Mouse (Mus musculus) hindbrain, embryonic 15.5 days (tissue): ENCODE results near the gene Pgm2. TPM values are rescaled to one million over a fixed set of nuclear protein-coding genes. Genes with fewer than 3 reads are reported as not detected.

Experiments
- ATAC-seq: fragments of 200-750 bp; cut with Nextera tagmentation; 2 replicates; pipeline ENCODE4 v1.8.0; 2017; ENCODE audit warnings: low read depth, moderate number of reproducible peaks, moderate TSS enrichment; ENCODE audit not compliant: low FRiP score
- H3K27ac ChIP-seq: fragments of 300-500 bp; sonication (generic); replicated peaks from 2 replicates; pipeline ENCODE4 v1.5.1; 2015; ENCODE audit warnings: mild to moderate bottlenecking, inconsistent platforms
- H3K27me3 ChIP-seq: fragments of 300-500 bp; sonication (generic); 2 replicates; pipeline ENCODE4 v1.6.1; 2015; ENCODE audit warnings: control low read depth, inconsistent platforms
- H3K36me3 ChIP-seq: fragments of 300-500 bp; sonication (generic); 2 replicates; pipeline ENCODE4 v1.6.1; 2015; ENCODE audit warnings: control low read depth, inconsistent platforms
- H3K4me1 ChIP-seq: fragments of 300-500 bp; sonication (generic); replicated peaks from 2 replicates; pipeline ENCODE4 v1.6.1; 2015; ENCODE audit warnings: control low read depth, inconsistent platforms
- H3K4me2 ChIP-seq: fragments of 300-500 bp; sonication (generic); 2 replicates; pipeline ENCODE4 v1.6.1; 2015; ENCODE audit warnings: moderate library complexity, mild to moderate bottlenecking, inconsistent platforms
- H3K4me3 ChIP-seq: fragments of 300-500 bp; sonication (generic); 2 replicates; pipeline ENCODE4 v1.5.1; 2015; ENCODE audit warnings: mild to moderate bottlenecking, inconsistent platforms
- H3K9ac ChIP-seq: fragments of 300-500 bp; sonication (generic); 2 replicates; pipeline ENCODE4 v1.6.1; 2015; ENCODE audit warnings: inconsistent platforms
- H3K9me3 ChIP-seq: fragments of 300-500 bp; sonication (generic); 2 replicates; pipeline ENCODE4 v1.6.1; 2016; ENCODE audit warnings: control low read depth, inconsistent platforms
- WGBS: fragments of 180-500 bp; shearing (Covaris S2); methylation state at CpG from one replicate; pipeline ENCODE4 v1.1.7; 2015; 5-methylcytosine and 5-hydroxymethylcytosine counted together
- polyA plus RNA-seq: library from polyadenylated mRNA; unstranded; fragments of >200 nt; fragmentation: Nextera tagmentation; extraction: Ambion mirVana; gene quantifications from 2 replicates; pipeline ENCODE4 v1.2.1, GENCODE M21; 2015

The Pgm2 gene
- polyA plus RNA-seq, 1 experiment from 2014 or later: 17.8 TPM

- peaks cover 21% of the 10 kb centered on the region for H3K4me1 ChIP-seq
- H3K27me3 ChIP-seq: peaks cover 17% of the 10 kb centered on the region
- no peaks in the 10 kb centered on the region for H3K36me3 ChIP-seq
- no peak for ATAC-seq
- H3K4me3 ChIP-seq: no peak within 1 kb of the TSS
- no peaks in the 10 kb centered on the region for H3K9me3 ChIP-seq
- 54% methylated on average over 11 of the region's 11 CpGs for WGBS
- no peak within 1 kb of the TSS for H3K9ac ChIP-seq
- H3K27ac ChIP-seq: no peak within 1 kb of the TSS
- no peak within 1 kb of the TSS for H3K4me2 ChIP-seq
These were observed 63.3 kb downstream of the Pgm2 start, which contains the start of gene Tbc1d1 for GRCm38 (mm10) chr5:64155861-64156550. Tbc1d1 (plus strand) TSS chr5:64156305.

GRCm38 (mm10) chr5:64156579-64156978 is 63.8 kb downstream of the Pgm2 start:
- Histone ChIP-seq H3K9me3 (no peaks in the 10 kb centered on the region), H3K27ac (no peak overlapping the region), H3K4me2 (no peak overlapping the region), H3K9ac (no peak overlapping the region), H3K27me3 (peaks cover 22% of the 10 kb centered on the region), H3K4me3 (no peak overlapping the region), H3K36me3 (no peaks in the 10 kb centered on the region), H3K4me1 (peaks cover 26% of the 10 kb centered on the region)
- 50% methylated on average over 4 of the region's 4 CpGs for WGBS
- ATAC-seq: no peak

DNA sequence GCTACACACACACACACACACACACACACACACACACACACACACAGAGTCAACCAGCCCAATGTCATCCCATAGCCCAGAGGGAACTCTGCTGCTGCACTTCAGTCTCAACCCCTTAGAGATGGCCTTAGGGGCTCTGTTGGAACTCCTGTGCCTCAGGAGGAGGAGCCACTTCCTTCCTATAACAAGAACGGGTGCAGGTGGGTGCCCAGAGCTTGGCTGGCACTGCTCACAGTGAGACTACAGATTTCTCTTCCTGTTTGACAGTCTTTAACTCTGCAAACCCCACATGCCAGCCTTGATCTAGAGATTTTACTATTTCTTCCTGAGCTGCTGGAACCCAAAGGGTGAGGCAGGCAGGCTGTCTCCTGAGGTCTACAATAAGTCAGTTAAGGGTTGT is 65.2 kb downstream of the Pgm2 start:
- H3K36me3 ChIP-seq: no peaks in the 10 kb centered on the region

DNA sequence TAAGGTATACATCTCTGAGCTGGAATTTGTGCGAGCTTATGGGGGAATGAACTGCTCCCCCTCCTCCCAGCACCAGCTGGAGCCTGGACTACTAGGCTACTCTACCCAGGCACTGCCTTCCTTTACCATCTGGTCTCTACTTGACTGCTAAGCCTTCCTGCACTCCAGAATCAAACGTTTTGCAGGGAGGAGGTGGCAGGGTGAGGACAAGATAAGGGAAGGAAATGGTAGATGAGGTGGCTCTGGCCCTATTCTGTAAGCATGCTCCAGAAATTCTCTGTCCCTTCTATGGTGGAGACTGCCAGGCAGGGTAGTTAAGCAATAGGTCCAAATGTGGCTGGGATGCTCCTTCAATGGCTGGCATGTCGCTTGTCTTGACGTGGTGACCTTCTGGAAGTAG is 65.8 kb downstream of the Pgm2 start:
- Histone ChIP-seq H3K9me3 (no peaks in the 10 kb centered on the region), H3K36me3 (no peaks in the 10 kb centered on the region), H3K4me1 (peaks cover 27% of the 10 kb centered on the region), H3K27ac (no peak overlapping the region), H3K9ac (no peak overlapping the region), H3K27me3 (peaks cover 29% of the 10 kb centered on the region), H3K4me3 (no peak overlapping the region), H3K4me2 (peak overlapping the region; percentile 100)
- ATAC-seq: no peak
- 44% methylated on average over 4 of the region's 4 CpGs for WGBS

More for the DNA sequence above, 65.2 kb downstream of the Pgm2 start:
- Histone ChIP-seq H3K27me3 (peaks cover 29% of the 10 kb centered on the region), H3K27ac (no peak overlapping the region), H3K4me3 (no peak overlapping the region), H3K9me3 (no peaks in the 10 kb centered on the region), H3K9ac (no peak overlapping the region), H3K4me1 (peaks cover 27% of the 10 kb centered on the region), H3K4me2 (no peak overlapping the region)
- 50% methylated on average over 1 of the region's 1 CpGs for WGBS
- no peak for ATAC-seq

DNA sequence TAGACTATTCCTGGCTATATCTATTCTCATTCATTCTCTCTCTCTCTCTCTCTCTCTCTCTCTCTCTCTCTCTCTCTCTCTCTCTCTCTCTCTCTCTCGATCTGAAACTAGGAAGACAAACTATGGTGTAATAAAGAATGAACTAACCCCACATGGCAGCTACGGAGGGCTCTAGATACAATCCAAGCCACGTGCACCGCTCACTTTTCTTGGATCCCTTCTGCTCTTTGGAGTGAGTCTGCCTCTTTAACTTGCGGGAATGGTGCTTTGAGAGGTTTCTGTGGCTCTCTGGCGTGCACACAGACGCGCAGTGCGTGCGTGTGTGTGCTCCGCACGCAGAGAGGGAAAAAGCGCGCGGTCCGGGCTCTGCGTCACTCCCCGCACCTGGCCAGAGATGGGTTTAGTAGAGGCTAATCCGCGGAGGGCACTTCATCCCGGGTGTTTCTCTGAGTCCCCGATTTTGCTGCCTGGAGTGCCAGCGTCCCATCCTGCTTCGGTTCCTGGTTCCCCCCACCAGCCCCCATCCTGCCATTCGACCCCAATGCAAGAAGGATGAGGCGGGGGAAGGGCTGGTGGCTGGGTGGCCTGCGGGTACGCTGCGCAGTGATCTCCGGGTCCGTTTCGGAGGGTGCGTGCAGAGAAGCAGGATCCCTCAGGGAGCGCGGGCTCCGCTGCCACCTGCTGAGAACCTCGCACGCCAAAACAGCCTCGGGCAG is 66.5 kb downstream of the Pgm2 start:
- Histone ChIP-seq H3K27ac (peak overlapping the region; percentile 34; the same call in 1 of the 2 replicates), H3K27me3 (peaks cover 29% of the 10 kb centered on the region)

GRCm38 (mm10) chr5:64159781-64160704 is 67.3 kb downstream of the Pgm2 start:
- H3K36me3 ChIP-seq: no peaks in the 10 kb centered on the region
- H3K4me1 ChIP-seq: peaks cover 27% of the 10 kb centered on the region
- peaks cover 29% of the 10 kb centered on the region for H3K27me3 ChIP-seq
- H3K9me3 ChIP-seq: no peaks in the 10 kb centered on the region
- H3K27ac ChIP-seq: peak overlapping the region; percentile 34; the same call in 1 of the 2 replicates
- peak overlapping the region; percentile 56 for H3K9ac ChIP-seq
- ATAC-seq: peak; percentile 77
- 0% methylated on average over 58 of the region's 63 CpGs for WGBS
- H3K4me2 ChIP-seq: peak overlapping the region; percentile 100
- H3K4me3 ChIP-seq: peak overlapping the region; percentile 79

More for the DNA sequence above, 66.5 kb downstream of the Pgm2 start:
- Histone ChIP-seq H3K36me3 (no peaks in the 10 kb centered on the region), H3K9me3 (no peaks in the 10 kb centered on the region), H3K4me2 (peak overlapping the region; percentile 100), H3K4me1 (peaks cover 27% of the 10 kb centered on the region), H3K4me3 (peak overlapping the region; percentile 79), H3K9ac (peak overlapping the region; percentile 56)
- ATAC-seq: peak; percentile 56
- under 1% methylated on average over 39 of the region's 39 CpGs for WGBS

DNA sequence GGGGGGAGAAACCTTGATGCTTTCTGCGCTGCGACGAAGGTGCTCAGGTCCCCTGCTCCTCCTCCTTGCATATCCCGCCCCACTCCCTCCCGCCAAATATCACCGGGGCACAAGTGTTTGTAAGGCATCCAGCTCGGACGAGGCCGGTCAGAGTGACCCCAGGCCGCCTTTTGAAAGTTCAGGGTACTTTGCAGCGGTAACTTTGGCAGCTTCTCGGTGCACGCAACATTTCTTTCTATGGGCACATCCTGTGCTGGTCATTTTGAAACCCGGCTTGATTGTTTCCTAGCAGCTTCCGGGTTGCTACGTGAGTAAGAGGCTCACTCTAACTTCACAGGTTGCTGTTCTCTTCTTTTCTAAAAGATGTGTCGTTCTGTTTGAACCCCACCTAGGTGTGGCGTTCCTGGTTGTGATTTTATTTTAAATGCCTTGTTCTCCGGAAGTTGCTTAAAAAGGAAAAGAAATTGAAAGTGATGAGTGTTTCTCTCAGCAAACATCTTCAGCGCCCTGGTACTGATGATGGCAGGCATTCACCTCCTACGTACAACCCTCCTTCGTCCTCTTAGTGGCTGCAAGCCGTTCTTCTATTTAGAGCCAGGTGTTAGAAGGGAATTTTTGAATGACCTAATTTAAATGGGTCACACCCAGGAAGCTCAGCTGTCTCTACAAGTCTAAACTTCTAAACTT is 68.1 kb downstream of the Pgm2 start:
- 0 out of 2 replicates have a peak overlapping the region, but pooled peaks have one; percentile 56 for H3K9ac ChIP-seq
- peaks cover 27% of the 10 kb centered on the region for H3K4me1 ChIP-seq
- 1% methylated on average over 23 of the region's 23 CpGs for WGBS
- H3K9me3 ChIP-seq: no peaks in the 10 kb centered on the region
- no peak overlapping the region for H3K27ac ChIP-seq
- no peaks in the 10 kb centered on the region for H3K36me3 ChIP-seq
- H3K27me3 ChIP-seq: peaks cover 29% of the 10 kb centered on the region
- no peak for ATAC-seq
- peak overlapping the region; percentile 100 for H3K4me2 ChIP-seq
- H3K4me3 ChIP-seq: peak overlapping the region; percentile 79

DNA sequence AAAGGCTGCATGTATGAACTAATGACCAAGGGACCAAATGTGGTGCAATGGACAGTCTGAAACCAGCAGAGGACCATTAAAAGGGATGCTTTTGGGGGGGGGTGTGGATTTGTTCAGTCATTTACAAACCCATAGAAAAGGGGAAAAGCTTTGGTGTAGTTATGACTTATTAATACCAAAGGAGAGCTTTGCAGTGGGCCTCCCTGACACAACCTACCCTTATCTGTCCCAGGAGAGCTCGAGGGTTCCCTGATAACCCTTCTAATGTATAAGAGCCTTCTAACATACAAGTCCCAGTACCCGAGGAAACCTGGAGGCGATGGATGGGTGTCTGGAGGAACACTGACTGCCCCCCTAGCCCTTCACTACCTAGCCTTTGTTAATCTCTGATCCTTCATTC is 69.2 kb downstream of the Pgm2 start:
- no peak overlapping the region for H3K4me3 ChIP-seq
- no peak overlapping the region for H3K9ac ChIP-seq
- H3K27ac ChIP-seq: no peak overlapping the region
- H3K36me3 ChIP-seq: no peaks in the 10 kb centered on the region
- peaks cover 27% of the 10 kb centered on the region for H3K4me1 ChIP-seq
- H3K27me3 ChIP-seq: peaks cover 29% of the 10 kb centered on the region
- 80% methylated on average over 3 of the region's 3 CpGs for WGBS
- H3K9me3 ChIP-seq: no peaks in the 10 kb centered on the region
- no peak for ATAC-seq
- H3K4me2 ChIP-seq: peak overlapping the region; percentile 100; the same call in 1 of the 2 replicates

DNA sequence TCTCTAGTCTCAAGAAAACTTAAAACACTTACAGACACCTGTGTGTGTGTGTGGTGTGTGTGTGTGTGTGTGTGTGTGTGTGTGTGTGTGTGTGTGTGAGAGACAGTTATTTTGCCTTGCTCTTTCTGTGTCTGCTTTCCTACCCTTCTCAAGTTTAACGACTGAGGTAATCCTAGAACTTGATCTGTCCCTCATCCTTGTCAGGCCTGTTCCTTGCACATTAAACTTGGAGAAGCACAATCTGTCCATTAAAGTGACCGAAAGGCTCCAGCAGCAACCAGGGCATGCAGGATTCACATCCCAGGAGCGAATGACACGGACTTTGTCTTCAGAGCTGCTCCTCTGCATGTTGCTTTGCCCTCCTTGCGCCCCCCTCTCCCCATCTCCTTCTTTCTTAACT is 69.8 kb downstream of the Pgm2 start:
- ATAC-seq: no peak
- Histone ChIP-seq H3K36me3 (no peaks in the 10 kb centered on the region), H3K27me3 (peaks cover 27% of the 10 kb centered on the region), H3K4me3 (no peak overlapping the region), H3K9ac (no peak overlapping the region), H3K4me2 (no peak overlapping the region), H3K4me1 (peaks cover 27% of the 10 kb centered on the region), H3K27ac (no peak overlapping the region), H3K9me3 (no peaks in the 10 kb centered on the region)
- 84% methylated on average over 5 of the region's 5 CpGs for WGBS

DNA sequence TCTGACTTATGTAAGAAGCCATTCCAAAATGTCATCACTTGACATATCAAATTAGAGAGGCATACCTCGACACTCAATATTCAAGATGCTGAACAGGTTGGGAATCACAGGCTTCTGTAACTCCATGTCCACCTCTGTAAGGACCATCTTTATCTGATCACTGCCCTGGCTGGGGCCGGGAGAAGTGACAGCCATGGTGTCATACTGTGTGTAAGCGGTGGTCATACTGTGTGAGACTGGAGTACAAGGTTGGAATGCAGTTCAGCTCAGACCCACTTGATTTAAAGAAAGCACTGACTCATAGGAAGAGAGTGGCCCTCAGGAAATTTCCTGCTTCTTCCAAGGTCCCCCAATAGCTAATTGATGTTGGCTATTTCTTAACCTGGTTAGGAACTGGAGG is 71.7 kb downstream of the Pgm2 start:
- Histone ChIP-seq H3K9ac (no peak overlapping the region), H3K9me3 (no peaks in the 10 kb centered on the region), H3K4me2 (no peak overlapping the region), H3K27ac (no peak overlapping the region), H3K4me3 (no peak overlapping the region), H3K27me3 (peaks cover 15% of the 10 kb centered on the region), H3K4me1 (peaks cover 17% of the 10 kb centered on the region), H3K36me3 (no peaks in the 10 kb centered on the region)
- WGBS: 95% methylated on average over 3 of the region's 3 CpGs
- no peak for ATAC-seq

DNA sequence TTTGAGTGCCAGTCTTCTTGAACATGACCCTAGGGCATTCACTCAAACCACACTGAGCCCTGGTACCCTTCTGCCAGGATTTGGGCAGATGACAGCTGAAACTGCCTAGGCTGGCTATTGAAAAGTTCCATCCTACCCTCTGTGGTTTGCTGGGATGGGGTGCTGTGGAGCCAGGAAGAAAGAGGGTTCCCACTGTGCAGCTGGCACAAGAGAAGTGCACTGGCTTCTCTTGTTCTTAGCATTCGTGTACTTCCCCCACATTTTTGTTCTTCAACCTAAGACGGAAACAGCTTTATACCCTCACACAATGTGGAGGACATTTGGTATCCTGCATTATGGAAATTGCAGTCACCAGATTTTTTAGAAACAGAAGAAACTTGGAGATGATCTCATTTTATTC is 73.1 kb downstream of the Pgm2 start:
- H3K27ac ChIP-seq: no peak overlapping the region
- H3K9ac ChIP-seq: no peak overlapping the region
- H3K4me1 ChIP-seq: peaks cover 9% of the 10 kb centered on the region; the same call in 1 of the 2 replicates
- ATAC-seq: no peak
- no peaks in the 10 kb centered on the region for H3K9me3 ChIP-seq
- H3K36me3 ChIP-seq: no peaks in the 10 kb centered on the region
- 44% methylated on average over 2 of the region's 2 CpGs for WGBS
- H3K4me2 ChIP-seq: no peak overlapping the region
- peaks cover 14% of the 10 kb centered on the region for H3K27me3 ChIP-seq
- no peak overlapping the region for H3K4me3 ChIP-seq
